In genomic region chr17:26925414-26925813, GRCm38 (mm10) we compare ENCODE assay signal across 10 mouse cellular contexts. TPM values are rescaled to one million over a fixed set of nuclear protein-coding genes. Genes with fewer than 3 reads are reported as not detected.
DNase-seq lines count a peak whose midpoint lies in the region; ATAC-seq lines count a peak whose summit lies in the region.
"Not testable (repeated sequence)": the region's sequence is repeated elsewhere in the genome, so short reads cannot be mapped to it uniquely, and the experiment has no call there.
"Had no signal": no experiment of that assay in that cellular context is flagged by ENCODE, and none has a peak within 500 bp of the region (broad histone marks: within the 10 kb centered on the region; RNA-seq: fewer than 3 reads in every experiment).

No protein-coding gene starts in this region.

- ATAC-seq in embryonic facial prominence, embryonic 13.5 days (ENCODE audit: insufficient number of reproducible peaks, insufficient read depth, low FRiP score, low TSS enrichment, low read depth); forebrain, embryonic 11.5 days (replicated peaks; ENCODE audit: low FRiP score); midbrain, embryonic 11.5 days (ENCODE audit: low FRiP score); neural tube, embryonic 12.5 days (ENCODE audit: low FRiP score, low read depth): not testable (repeated sequence)
- ATAC-seq in erythroid progenitor cell, adult 5-6 weeks (replicated peaks; ENCODE audit: low FRiP score, poor library complexity, severe bottlenecking) = 0 out of 2 replicates have a peak, but pooled peaks have one; percentile 33
- 0 out of 2 replicates have a peak, but pooled peaks have one; percentile 24 for ATAC-seq in liver, embryonic 12.5 days

- H3K27ac ChIP-seq in embryonic facial prominence, embryonic 13.5 days; forebrain, embryonic 11.5 days (ENCODE audit: low read depth, low read length); heart, embryonic 10.5 days; liver, embryonic 12.5 days; midbrain, embryonic 11.5 days (ENCODE audit: low read depth, low read length); neural tube, embryonic 12.5 days: not testable (repeated sequence)

- H3K36me3 ChIP-seq in embryonic facial prominence, embryonic 13.5 days = peaks cover 64% of the 10 kb centered on the region
- not testable (repeated sequence) for H3K36me3 ChIP-seq in forebrain, embryonic 11.5 days (ENCODE audit: control insufficient read depth, insufficient read depth, low read length); midbrain, embryonic 11.5 days (ENCODE audit: control insufficient read depth, insufficient read depth, low read length)
- peaks cover 78% of the 10 kb centered on the region for H3K36me3 ChIP-seq in heart, embryonic 10.5 days
- H3K36me3 ChIP-seq in liver, embryonic 12.5 days = peaks cover 97% of the 10 kb centered on the region
- peaks cover 32% of the 10 kb centered on the region for H3K36me3 ChIP-seq in neural tube, embryonic 12.5 days

- not testable (repeated sequence) for H3K27me3 ChIP-seq in embryonic facial prominence, embryonic 13.5 days; forebrain, embryonic 11.5 days (ENCODE audit: control insufficient read depth, insufficient read depth, low read length); heart, embryonic 10.5 days (ENCODE audit: insufficient read depth, poor library complexity, severe bottlenecking); liver, embryonic 12.5 days (replicated peaks); midbrain, embryonic 11.5 days (ENCODE audit: control insufficient read depth, insufficient read depth, low read length); neural tube, embryonic 12.5 days (replicated peaks)

- not testable (repeated sequence) for H3K9me3 ChIP-seq in embryonic facial prominence, embryonic 13.5 days; forebrain, embryonic 11.5 days (ENCODE audit: control insufficient read depth, low read length); heart, embryonic 10.5 days; liver, embryonic 12.5 days (replicated peaks); midbrain, embryonic 11.5 days (ENCODE audit: control insufficient read depth, low read length); neural tube, embryonic 12.5 days

- H3K4me2 ChIP-seq in embryonic facial prominence, embryonic 13.5 days; forebrain, embryonic 11.5 days (ENCODE audit: low read depth, low read length, severe bottlenecking); liver, embryonic 12.5 days; midbrain, embryonic 11.5 days; neural tube, embryonic 12.5 days (replicated peaks): not testable (repeated sequence)

- DNase-seq in forebrain, embryonic 11.5 days (ENCODE audit: low spot score) = peak; percentile 36
- DNase-seq in heart, adult 11 months = peak; percentile 74
- DNase-seq in heart, embryonic 10.5 days (ENCODE audit: low spot score) = peak; percentile 54
- DNase-seq in midbrain, embryonic 11.5 days (ENCODE audit: low spot score, missing footprints) = peak; percentile 28

- not testable (repeated sequence) for H3K4me3 ChIP-seq in embryonic facial prominence, embryonic 13.5 days; forebrain, embryonic 11.5 days (ENCODE audit: low read depth, low read length); heart, embryonic 10.5 days; liver, embryonic 12.5 days; midbrain, embryonic 11.5 days (ENCODE audit: low read depth, low read length); neural tube, embryonic 12.5 days

- WGBS in embryonic facial prominence, embryonic 13.5 days = 94% methylated on average over 9 of the region's 9 CpGs
- WGBS in forebrain, embryonic 11.5 days = 95% methylated on average over 9 of the region's 9 CpGs
- 94% methylated on average over 9 of the region's 9 CpGs for WGBS in heart, embryonic 10.5 days
- WGBS in liver, embryonic 12.5 days (ENCODE audit: insufficient replicate concordance) = 94% methylated on average over 9 of the region's 9 CpGs
- WGBS in midbrain, embryonic 11.5 days = 96% methylated on average over 9 of the region's 9 CpGs
- WGBS in neural tube, embryonic 12.5 days = 96% methylated on average over 9 of the region's 9 CpGs

- not testable (repeated sequence) for H3K4me1 ChIP-seq in embryonic facial prominence, embryonic 13.5 days; forebrain, embryonic 11.5 days (replicated peaks; ENCODE audit: control insufficient read depth, insufficient read depth, low read length); heart, embryonic 10.5 days; liver, embryonic 12.5 days; midbrain, embryonic 11.5 days (ENCODE audit: control insufficient read depth, insufficient read depth, low read length); neural tube, embryonic 12.5 days

- 0 out of 2 replicates have a peak overlapping the region, but pooled peaks have one; percentile 27 for H3K9ac ChIP-seq in embryonic facial prominence, embryonic 13.5 days
- not testable (repeated sequence) for H3K9ac ChIP-seq in forebrain, embryonic 11.5 days (ENCODE audit: low read length); liver, embryonic 12.5 days; midbrain, embryonic 11.5 days (ENCODE audit: low read length)
- H3K9ac ChIP-seq in neural tube, embryonic 12.5 days = 0 out of 2 replicates have a peak overlapping the region, but pooled peaks have one; percentile 17

RNA-seq across cellular contexts. Expression of gene Phf1, which starts 7.4 kb away (rescaled TPM):
- 12.7 and 15.4 TPM in 2 replicates for polyA plus RNA-seq in embryonic facial prominence, embryonic 13.5 days (2015; fragmentation: Nextera tagmentation; extraction: Ambion mirVana)
- total RNA-seq in erythroid progenitor cell, adult 5-6 weeks (2015; ENCODE audit: low replicate concordance) = 23.1 and 29.6 TPM in 2 replicates
- total RNA-seq in erythroid progenitor cell, adult 5-6 weeks (2017; ENCODE audit: low replicate concordance) = 19.4 and 34.5 TPM in 2 replicates
- 4.5 and 4.9 TPM in 2 replicates for polyA plus RNA-seq in forebrain, embryonic 11.5 days (2014; fragmentation: Nextera tagmentation; extraction: Ambion mirVana)
- polyA plus RNA-seq in heart, embryonic 10.5 days (2016; fragmentation: Nextera tagmentation; extraction: Ambion mirVana) = 6.0 and 7.3 TPM in 2 replicates
- polyA plus RNA-seq in liver, embryonic 12.5 days (2016; fragmentation: Nextera tagmentation; extraction: Ambion mirVana) = 2.7 TPM in 2 replicates
- polyA plus RNA-seq in midbrain, embryonic 11.5 days (2014; fragmentation: Nextera tagmentation; extraction: Ambion mirVana) = 3.6 and 3.7 TPM in 2 replicates
- 14.5 and 15.9 TPM in 2 replicates for polyA plus RNA-seq in neural tube, embryonic 12.5 days (2016; fragmentation: Nextera tagmentation; extraction: Ambion mirVana)

RNA-seq across cellular contexts. Expression of gene Kifc5b, which starts 8.5 kb away (rescaled TPM):
- 8.9 and 10.2 TPM in 2 replicates for polyA plus RNA-seq in embryonic facial prominence, embryonic 13.5 days (2015; fragmentation: Nextera tagmentation; extraction: Ambion mirVana)
- total RNA-seq in erythroid progenitor cell, adult 5-6 weeks (2015; ENCODE audit: low replicate concordance) = 34.8 and 41.4 TPM in 2 replicates
- total RNA-seq in erythroid progenitor cell, adult 5-6 weeks (2017; ENCODE audit: low replicate concordance) = 197 and 257 TPM in 2 replicates
- 11.1 and 11.3 TPM in 2 replicates for polyA plus RNA-seq in forebrain, embryonic 11.5 days (2014; fragmentation: Nextera tagmentation; extraction: Ambion mirVana)
- polyA plus RNA-seq in heart, embryonic 10.5 days (2016; fragmentation: Nextera tagmentation; extraction: Ambion mirVana) = 6.7 and 8.3 TPM in 2 replicates
- 6.6 and 8.1 TPM in 2 replicates for polyA plus RNA-seq in liver, embryonic 12.5 days (2016; fragmentation: Nextera tagmentation; extraction: Ambion mirVana)
- polyA plus RNA-seq in midbrain, embryonic 11.5 days (2014; fragmentation: Nextera tagmentation; extraction: Ambion mirVana) = 3.8 and 6.4 TPM in 2 replicates
- polyA plus RNA-seq in neural tube, embryonic 12.5 days (2016; fragmentation: Nextera tagmentation; extraction: Ambion mirVana) = 6.0 and 7.0 TPM in 2 replicates

RNA-seq across cellular contexts. Expression of gene Cuta, which starts 14.0 kb away (rescaled TPM):
- polyA plus RNA-seq in embryonic facial prominence, embryonic 13.5 days (2015; fragmentation: Nextera tagmentation; extraction: Ambion mirVana) = 162 and 180 TPM in 2 replicates
- 54.9 and 88.3 TPM in 2 replicates for total RNA-seq in erythroid progenitor cell, adult 5-6 weeks (2015; ENCODE audit: low replicate concordance)
- 8.2 and 9.3 TPM in 2 replicates for total RNA-seq in erythroid progenitor cell, adult 5-6 weeks (2017; ENCODE audit: low replicate concordance)
- 141 and 154 TPM in 2 replicates for polyA plus RNA-seq in forebrain, embryonic 11.5 days (2014; fragmentation: Nextera tagmentation; extraction: Ambion mirVana)
- polyA plus RNA-seq in heart, embryonic 10.5 days (2016; fragmentation: Nextera tagmentation; extraction: Ambion mirVana) = 155 and 167 TPM in 2 replicates
- 119 and 129 TPM in 2 replicates for polyA plus RNA-seq in liver, embryonic 12.5 days (2016; fragmentation: Nextera tagmentation; extraction: Ambion mirVana)
- 146 and 157 TPM in 2 replicates for polyA plus RNA-seq in midbrain, embryonic 11.5 days (2014; fragmentation: Nextera tagmentation; extraction: Ambion mirVana)
- polyA plus RNA-seq in neural tube, embryonic 12.5 days (2016; fragmentation: Nextera tagmentation; extraction: Ambion mirVana) = 151 and 153 TPM in 2 replicates

RNA-seq across cellular contexts. Expression of gene Syngap1, which starts 15.6 kb away (rescaled TPM):
- 3.4 and 3.7 TPM in 2 replicates for polyA plus RNA-seq in embryonic facial prominence, embryonic 13.5 days (2015; fragmentation: Nextera tagmentation; extraction: Ambion mirVana)
- 3.8 and 4.3 TPM in 2 replicates for total RNA-seq in erythroid progenitor cell, adult 5-6 weeks (2015; ENCODE audit: low replicate concordance)
- total RNA-seq in erythroid progenitor cell, adult 5-6 weeks (2017; ENCODE audit: low replicate concordance) = 11.7 and 14.4 TPM in 2 replicates
- polyA plus RNA-seq in forebrain, embryonic 11.5 days (2014; fragmentation: Nextera tagmentation; extraction: Ambion mirVana) = 3.2 and 4.2 TPM in 2 replicates
- 0.86 and 1.6 TPM in 2 replicates for polyA plus RNA-seq in heart, embryonic 10.5 days (2016; fragmentation: Nextera tagmentation; extraction: Ambion mirVana)
- 0.29 and 0.36 TPM in 2 replicates for polyA plus RNA-seq in liver, embryonic 12.5 days (2016; fragmentation: Nextera tagmentation; extraction: Ambion mirVana)
- 1.8 and 2.3 TPM in 2 replicates for polyA plus RNA-seq in midbrain, embryonic 11.5 days (2014; fragmentation: Nextera tagmentation; extraction: Ambion mirVana)
- 2.6 and 3.5 TPM in 2 replicates for polyA plus RNA-seq in neural tube, embryonic 12.5 days (2016; fragmentation: Nextera tagmentation; extraction: Ambion mirVana)
- polyA plus RNA-seq: activated CD4-positive, CD25-positive, alpha-beta regulatory T cell, adult 4 months; CD4-positive, CD25-positive, alpha-beta regulatory T cell, adult 4 months had no signal

RNA-seq across cellular contexts. Expression of gene Zbtb9, which starts 47.6 kb away (rescaled TPM):
- 16.0 and 16.1 TPM in 2 replicates for polyA plus RNA-seq in embryonic facial prominence, embryonic 13.5 days (2015; fragmentation: Nextera tagmentation; extraction: Ambion mirVana)
- 1.4 TPM in 1 of 2 replicates, not detected in the other for total RNA-seq in erythroid progenitor cell, adult 5-6 weeks (2015; ENCODE audit: low replicate concordance)
- total RNA-seq in erythroid progenitor cell, adult 5-6 weeks (2017; ENCODE audit: low replicate concordance) = 7.1 and 8.1 TPM in 2 replicates
- 13.7 and 13.9 TPM in 2 replicates for polyA plus RNA-seq in forebrain, embryonic 11.5 days (2014; fragmentation: Nextera tagmentation; extraction: Ambion mirVana)
- 12.5 and 14.6 TPM in 2 replicates for polyA plus RNA-seq in heart, embryonic 10.5 days (2016; fragmentation: Nextera tagmentation; extraction: Ambion mirVana)
- 8.9 and 9.2 TPM in 2 replicates for polyA plus RNA-seq in liver, embryonic 12.5 days (2016; fragmentation: Nextera tagmentation; extraction: Ambion mirVana)
- 13.4 and 13.6 TPM in 2 replicates for polyA plus RNA-seq in midbrain, embryonic 11.5 days (2014; fragmentation: Nextera tagmentation; extraction: Ambion mirVana)
- 17.6 and 19.4 TPM in 2 replicates for polyA plus RNA-seq in neural tube, embryonic 12.5 days (2016; fragmentation: Nextera tagmentation; extraction: Ambion mirVana)
